Mouse (Mus musculus): ENCODE results near the gene Vamp2. TPM values are rescaled to one million over a fixed set of nuclear protein-coding genes. Genes with fewer than 3 reads are reported as not detected.

Gene Vamp2
- polyA plus RNA-seq, 1 experiment from 2014 or later: 98.1 TPM

GRCm38 (mm10) chr11:69062761-69063224 lies 25.5 kb upstream of the Vamp2 start:
- no peaks in the 10 kb centered on the region for H3K9me3 ChIP-seq (ENCODE audit: control insufficient read depth, low read length)
- peak overlapping the region; percentile 44 for H3K4me2 ChIP-seq (replicated peaks; ENCODE audit: low read depth, low read length)
- no peaks in the 10 kb centered on the region for H3K27me3 ChIP-seq (ENCODE audit: control insufficient read depth, insufficient read depth, low read length)
- peaks cover 3% of the 10 kb centered on the region; the same call in 1 of the 2 replicates for H3K4me1 ChIP-seq (replicated peaks; ENCODE audit: control insufficient read depth, insufficient read depth, low read length)
- H3K27ac ChIP-seq (ENCODE audit: low read depth, low read length): no peak overlapping the region
- H3K4me3 ChIP-seq (ENCODE audit: low read depth, low read length): peak overlapping the region; percentile 75
- 0% methylated on average over 19 of the region's 19 CpGs for WGBS
- no peaks in the 10 kb centered on the region for H3K36me3 ChIP-seq (ENCODE audit: control insufficient read depth, insufficient read depth, low read length)
- ATAC-seq (ENCODE audit: low FRiP score) (peak; percentile 51), DNase-seq (ENCODE audit: low spot score) (peak; percentile 98)
- no peak overlapping the region for H3K9ac ChIP-seq (ENCODE audit: low read depth, low read length)

GRCm38 (mm10) chr11:69063413-69064201 lies 24.7 kb upstream of the Vamp2 start:
- Histone ChIP-seq H3K4me3 (ENCODE audit: low read depth, low read length) (peak overlapping the region; percentile 75), H3K27ac (ENCODE audit: low read depth, low read length) (no peak overlapping the region), H3K27me3 (ENCODE audit: control insufficient read depth, insufficient read depth, low read length) (no peaks in the 10 kb centered on the region), H3K36me3 (ENCODE audit: control insufficient read depth, insufficient read depth, low read length) (no peaks in the 10 kb centered on the region), H3K9me3 (ENCODE audit: control insufficient read depth, low read length) (no peaks in the 10 kb centered on the region), H3K9ac (ENCODE audit: low read depth, low read length) (peak overlapping the region; percentile 55), H3K4me2 (replicated peaks; ENCODE audit: low read depth, low read length) (peak overlapping the region; percentile 68), H3K4me1 (replicated peaks; ENCODE audit: control insufficient read depth, insufficient read depth, low read length) (peaks cover 2% of the 10 kb centered on the region; the same call in 1 of the 2 replicates)
- ATAC-seq (ENCODE audit: low FRiP score) (0 out of 2 replicates have a peak, but pooled peaks have one; percentile 38), DNase-seq (ENCODE audit: low spot score) (peak; percentile 94)
- under 1% methylated on average over 31 of the region's 31 CpGs for WGBS

- H3K4me2 ChIP-seq (replicated peaks; ENCODE audit: low read depth, low read length): peak overlapping the region; percentile 68
These were observed 23.8 kb upstream of the Vamp2 start for GRCm38 (mm10) chr11:69064259-69065133.

GRCm38 (mm10) chr11:69065394-69065925 lies 22.8 kb upstream of the Vamp2 start:
- 58% methylated on average over 3 of the region's 3 CpGs for WGBS
- H3K27ac ChIP-seq (ENCODE audit: low read depth, low read length): no peak overlapping the region
- no peaks in the 10 kb centered on the region for H3K9me3 ChIP-seq (ENCODE audit: control insufficient read depth, low read length)
- no peak overlapping the region for H3K9ac ChIP-seq (ENCODE audit: low read depth, low read length)
- no peaks in the 10 kb centered on the region for H3K27me3 ChIP-seq (ENCODE audit: control insufficient read depth, insufficient read depth, low read length)
- no peaks in the 10 kb centered on the region for H3K36me3 ChIP-seq (ENCODE audit: control insufficient read depth, insufficient read depth, low read length)
- peak overlapping the region; percentile 69; the same call in 1 of the 2 replicates for H3K4me2 ChIP-seq (replicated peaks; ENCODE audit: low read depth, low read length)
- ATAC-seq (ENCODE audit: low FRiP score) (no peak), DNase-seq (ENCODE audit: low spot score) (no peak)
- peaks cover 2% of the 10 kb centered on the region; the same call in 1 of the 2 replicates for H3K4me1 ChIP-seq (replicated peaks; ENCODE audit: control insufficient read depth, insufficient read depth, low read length)
- H3K4me3 ChIP-seq (ENCODE audit: low read depth, low read length): no peak overlapping the region

More at GRCm38 (mm10) chr11:69064259-69065133, 23.8 kb upstream of the Vamp2 start:
- ATAC-seq (ENCODE audit: low FRiP score) (no peak), DNase-seq (ENCODE audit: low spot score) (no peak)
- peaks cover 2% of the 10 kb centered on the region; the same call in 1 of the 2 replicates for H3K4me1 ChIP-seq (replicated peaks; ENCODE audit: control insufficient read depth, insufficient read depth, low read length)
- H3K4me3 ChIP-seq (ENCODE audit: low read depth, low read length): peak overlapping the region; percentile 75
- H3K27ac ChIP-seq (ENCODE audit: low read depth, low read length): no peak overlapping the region
- no peaks in the 10 kb centered on the region for H3K27me3 ChIP-seq (ENCODE audit: control insufficient read depth, insufficient read depth, low read length)
- no peaks in the 10 kb centered on the region for H3K36me3 ChIP-seq (ENCODE audit: control insufficient read depth, insufficient read depth, low read length)
- H3K9me3 ChIP-seq (ENCODE audit: control insufficient read depth, low read length): no peaks in the 10 kb centered on the region
- 42% methylated on average over 9 of the region's 9 CpGs for WGBS
- peak overlapping the region; percentile 55 for H3K9ac ChIP-seq (ENCODE audit: low read depth, low read length)

GRCm38 (mm10) chr11:69066163-69066861 lies 22.0 kb upstream of the Vamp2 start:
- Histone ChIP-seq H3K36me3 (ENCODE audit: control insufficient read depth, insufficient read depth, low read length) (no peaks in the 10 kb centered on the region), H3K27ac (ENCODE audit: low read depth, low read length) (no peak overlapping the region), H3K9me3 (ENCODE audit: control insufficient read depth, low read length) (no peaks in the 10 kb centered on the region), H3K9ac (ENCODE audit: low read depth, low read length) (peak overlapping the region; percentile 44), H3K27me3 (ENCODE audit: control insufficient read depth, insufficient read depth, low read length) (no peaks in the 10 kb centered on the region), H3K4me1 (replicated peaks; ENCODE audit: control insufficient read depth, insufficient read depth, low read length) (peaks cover 5% of the 10 kb centered on the region), H3K4me3 (ENCODE audit: low read depth, low read length) (peak overlapping the region; percentile 36), H3K4me2 (replicated peaks; ENCODE audit: low read depth, low read length) (peak overlapping the region; percentile 69)
- DNase-seq (ENCODE audit: low spot score) (peak; percentile 31), ATAC-seq (ENCODE audit: low FRiP score) (no peak)
- WGBS: 2% methylated on average over 29 of the region's 29 CpGs

GRCm38 (mm10) chr11:69066956-69067355 lies 21.3 kb upstream of the Vamp2 start:
- Histone ChIP-seq H3K9ac (ENCODE audit: low read depth, low read length) (no peak overlapping the region; the same call in 1 of the 2 replicates), H3K4me3 (ENCODE audit: low read depth, low read length) (peak overlapping the region; percentile 36), H3K4me1 (replicated peaks; ENCODE audit: control insufficient read depth, insufficient read depth, low read length) (peaks cover 7% of the 10 kb centered on the region), H3K27me3 (ENCODE audit: control insufficient read depth, insufficient read depth, low read length) (no peaks in the 10 kb centered on the region), H3K9me3 (ENCODE audit: control insufficient read depth, low read length) (no peaks in the 10 kb centered on the region), H3K4me2 (replicated peaks; ENCODE audit: low read depth, low read length) (peak overlapping the region; percentile 69), H3K36me3 (ENCODE audit: control insufficient read depth, insufficient read depth, low read length) (no peaks in the 10 kb centered on the region), H3K27ac (ENCODE audit: low read depth, low read length) (no peak overlapping the region)
- WGBS: 11% methylated on average over 8 of the region's 8 CpGs
- ATAC-seq (ENCODE audit: low FRiP score): no peak
- peak; percentile 95 for DNase-seq (ENCODE audit: low spot score)

- H3K4me1 ChIP-seq (replicated peaks; ENCODE audit: control insufficient read depth, insufficient read depth, low read length): peaks cover 7% of the 10 kb centered on the region
- no peak overlapping the region for H3K27ac ChIP-seq (ENCODE audit: low read depth, low read length)
- no peak overlapping the region for H3K4me2 ChIP-seq (replicated peaks; ENCODE audit: low read depth, low read length)
- H3K9ac ChIP-seq (ENCODE audit: low read depth, low read length): no peak overlapping the region
- H3K4me3 ChIP-seq (ENCODE audit: low read depth, low read length): no peak overlapping the region
- 66% methylated on average over 6 of the region's 6 CpGs for WGBS
- H3K27me3 ChIP-seq (ENCODE audit: control insufficient read depth, insufficient read depth, low read length): no peaks in the 10 kb centered on the region
- no peaks in the 10 kb centered on the region for H3K9me3 ChIP-seq (ENCODE audit: control insufficient read depth, low read length)
- H3K36me3 ChIP-seq (ENCODE audit: control insufficient read depth, insufficient read depth, low read length): no peaks in the 10 kb centered on the region
- DNase-seq (ENCODE audit: low spot score) (no peak), ATAC-seq (ENCODE audit: low FRiP score) (no peak)
These were observed 20.7 kb upstream of the Vamp2 start for GRCm38 (mm10) chr11:69067601-69068000.

- no peak for DNase-seq (ENCODE audit: low spot score)
- under 1% methylated on average over 13 of the region's 13 CpGs for WGBS
- no peak for ATAC-seq (ENCODE audit: low FRiP score)
- peak overlapping the region; percentile 85 for H3K4me2 ChIP-seq (replicated peaks; ENCODE audit: low read depth, low read length)
- no peaks in the 10 kb centered on the region for H3K9me3 ChIP-seq (ENCODE audit: control insufficient read depth, low read length)
- peak overlapping the region; percentile 59 for H3K4me3 ChIP-seq (ENCODE audit: low read depth, low read length)
- no peaks in the 10 kb centered on the region for H3K36me3 ChIP-seq (ENCODE audit: control insufficient read depth, insufficient read depth, low read length)
- H3K4me1 ChIP-seq (replicated peaks; ENCODE audit: control insufficient read depth, insufficient read depth, low read length): peaks cover 7% of the 10 kb centered on the region
- H3K27me3 ChIP-seq (ENCODE audit: control insufficient read depth, insufficient read depth, low read length): no peaks in the 10 kb centered on the region
- peak overlapping the region; percentile 82 for H3K27ac ChIP-seq (ENCODE audit: low read depth, low read length)
- H3K9ac ChIP-seq (ENCODE audit: low read depth, low read length): peak overlapping the region; percentile 81
These were observed 18.2 kb upstream of the Vamp2 start for GRCm38 (mm10) chr11:69070093-69070492.

All from hindbrain, embryonic 11.5 days (tissue).